In genomic region chr10:71422047-71423037, GRCm38 (mm10) we compare ENCODE assay signal across 8 mouse cellular contexts.
DNase-seq lines count a peak whose midpoint lies in the region; ATAC-seq and TF ChIP-seq lines count a peak whose summit lies in the region.

No protein-coding gene starts in this region.

- no peak overlapping the region for H3K4me2 ChIP-seq in lung, embryonic 14.5 days

- no peaks in the 10 kb centered on the region for H3K4me1 ChIP-seq in lung, embryonic 14.5 days (ENCODE audit: insufficient read depth)

- H3K27me3 ChIP-seq in lung, embryonic 14.5 days (ENCODE audit: insufficient read depth, low read length) = no peaks in the 10 kb centered on the region

- H3K9ac ChIP-seq in lung, embryonic 14.5 days = no peak overlapping the region

- no peak for ATAC-seq in lung, embryonic 14.5 days (ENCODE audit: insufficient read depth)

- H3K9me3 ChIP-seq in lung, embryonic 14.5 days (ENCODE audit: low read depth, low read length) = no peaks in the 10 kb centered on the region

- 42% methylated on average over 14 of the region's 14 CpGs for WGBS in large intestine, adult 2 months
- 39% methylated on average over 14 of the region's 14 CpGs for WGBS in lung, embryonic 14.5 days

- TF ChIP-seq CTCF in gastrocnemius, adult 2 months (IDR thresholded peaks at IDR 0.05) = peak; percentile 85
- TF ChIP-seq CTCF in lung, embryonic 14.5 days (IDR thresholded peaks at IDR 0.05; ENCODE audit: low read depth) = peak; percentile 85

- intact Hi-C loops in gastrocnemius, adult 2 months (cut with DNase I) = no loop called here

- no peak overlapping the region for H3K4me3 ChIP-seq in gastrocnemius, adult 2 months
- no peak overlapping the region for H3K4me3 ChIP-seq in lung, embryonic 14.5 days (ENCODE audit: low read depth, low read length)

- DNase-seq in 416B (ENCODE audit: low read depth) (peak; percentile 76), MN1 (ENCODE audit: low spot score) (peak; percentile 63)
- peak; percentile 60 for DNase-seq in cerebellum, adult 9-10 months
- DNase-seq in gastrocnemius, adult 2 months = peak; percentile 56
- peak; percentile 24 for DNase-seq in large intestine, adult 2 months (ENCODE audit: low read depth, low spot score)
- peak; percentile 91 for DNase-seq in lung, embryonic 14.5 days
- peak; percentile 89 for DNase-seq in retina, embryonic 14.5 days (ENCODE audit: low spot score)
- peak; percentile 36 for DNase-seq in yolk sac, embryonic 10.5 days (ENCODE audit: low spot score)

- H3K36me3 ChIP-seq in lung, embryonic 14.5 days (ENCODE audit: insufficient read depth) = no peaks in the 10 kb centered on the region

- no peak overlapping the region for H3K27ac ChIP-seq in gastrocnemius, adult 2 months
- no peak overlapping the region for H3K27ac ChIP-seq in lung, embryonic 14.5 days (ENCODE audit: low read depth)

Comparison
In these comparisons a context has a peak if more than half of its experiments do, and no peak if none do; other contexts are left out.
1. DNase-seq: peak in every context shown above with its lines; median percentile 91 in lung, embryonic 14.5 days; 89 in retina, embryonic 14.5 days; 76 in 416B; 63 in MN1; 60 in cerebellum, adult 9-10 months; 56 in gastrocnemius, adult 2 months; 36 in yolk sac, embryonic 10.5 days; 24 in large intestine, adult 2 months.